Mouse (Mus musculus): ENCODE measurements around the gene Lyz2. TPM values are rescaled to one million over a fixed set of nuclear protein-coding genes. Genes with fewer than 3 reads are reported as not detected.

The Lyz2 gene
- polyA plus RNA-seq, 1 experiment from 2014 or later: 93.1 TPM

Other genes starting within 250 kb of the Lyz2 start
- gene Lrrc10, start 237.0 kb downstream of the Lyz2 start, polyA plus RNA-seq (2015; fragmentation: Nextera tagmentation; extraction: Ambion mirVana): not detected in 2 replicates
- 216 and 238 TPM in 2 replicates for gene Cct2, start 218.5 kb downstream of the Lyz2 start, polyA plus RNA-seq (2015; fragmentation: Nextera tagmentation; extraction: Ambion mirVana)
- gene Frs2, start 133.8 kb downstream of the Lyz2 start, polyA plus RNA-seq (2015; fragmentation: Nextera tagmentation; extraction: Ambion mirVana): 13.9 and 15.6 TPM in 2 replicates
- 52.2 and 54.8 TPM in 2 replicates for gene Yeats4, start 57.8 kb downstream of the Lyz2 start, polyA plus RNA-seq (2015; fragmentation: Nextera tagmentation; extraction: Ambion mirVana)
- gene 9530003J23Rik, start 43.6 kb downstream of the Lyz2 start, polyA plus RNA-seq (2015; fragmentation: Nextera tagmentation; extraction: Ambion mirVana): not detected in 2 replicates
- 17.3 and 17.7 TPM in 2 replicates for gene Lyz1, start 10.5 kb upstream of the Lyz2 start, polyA plus RNA-seq (2015; fragmentation: Nextera tagmentation; extraction: Ambion mirVana)
- 105 and 110 TPM in 2 replicates for gene Cpsf6, start 97.7 kb upstream of the Lyz2 start, polyA plus RNA-seq (2015; fragmentation: Nextera tagmentation; extraction: Ambion mirVana)

Measured in intestine, embryonic 16.5 days (tissue).